10 mouse cellular contexts compared by ENCODE assay signal in genomic region chr2:164417198-164417597, GRCm38 (mm10). TPM values are rescaled to one million over a fixed set of nuclear protein-coding genes. Genes with fewer than 3 reads are reported as not detected.
A peak's percentile ranks its signal among the peaks of the same experiment; 100 is the strongest.
DNase-seq lines count a peak whose midpoint lies in the region; ATAC-seq and TF ChIP-seq lines count a peak whose summit lies in the region.
"Had no signal": no experiment of that assay in that cellular context is flagged by ENCODE, and none has a peak within 500 bp of the region (broad histone marks: within the 10 kb centered on the region; RNA-seq: fewer than 3 reads in every experiment).

No protein-coding gene starts in this region.

- 3% methylated on average over 2 of the region's 2 CpGs for WGBS in intestine, postnatal 0 days
- 0% methylated on average over 2 of the region's 2 CpGs for WGBS in intestine, embryonic 16.5 days

- no peaks in the 10 kb centered on the region for H3K9me3 ChIP-seq in intestine, postnatal 0 days (ENCODE audit: control insufficient read depth)
- H3K9me3 ChIP-seq in intestine, embryonic 16.5 days (ENCODE audit: control insufficient read depth, low read length) = no peaks in the 10 kb centered on the region
- no peaks in the 10 kb centered on the region for H3K9me3 ChIP-seq in E14TG2a.4 (ENCODE audit: low read length)
- H3K9me3 ChIP-seq: megakaryocyte, embryonic 14.5 days had no signal

- peak; percentile 64 for DNase-seq in 416B (ENCODE audit: low read depth)
- DNase-seq in forelimb bud, embryonic 11.5 days (ENCODE audit: low read depth, low spot score) = peak; percentile 66
- DNase-seq in ovary, postnatal 36 days (ENCODE audit: low spot score) = no peak
- no peak for DNase-seq in right cerebral cortex, postnatal 25 days
- DNase-seq in thymus, postnatal 36 days = no peak
- DNase-seq: kidney, adult 18-20 months had no signal

- no peak for ATAC-seq in intestine, postnatal 0 days
- ATAC-seq in intestine, embryonic 16.5 days = no peak

- H3K27ac ChIP-seq in intestine, postnatal 0 days (ENCODE audit: low read depth, low read length) = no peak overlapping the region
- H3K27ac ChIP-seq in intestine, embryonic 16.5 days (ENCODE audit: low read length) = no peak overlapping the region

- no peaks in the 10 kb centered on the region for H3K36me3 ChIP-seq in intestine, postnatal 0 days (ENCODE audit: control insufficient read depth, insufficient read depth)
- H3K36me3 ChIP-seq in intestine, embryonic 16.5 days (ENCODE audit: control insufficient read depth, insufficient read depth, low read length) = no peaks in the 10 kb centered on the region
- H3K36me3 ChIP-seq in E14TG2a.4 (ENCODE audit: insufficient read depth, low read length) = no peaks in the 10 kb centered on the region

- H3K4me3 ChIP-seq in intestine, postnatal 0 days (ENCODE audit: low read depth, low read length) = no peak overlapping the region
- no peak overlapping the region for H3K4me3 ChIP-seq in intestine, embryonic 16.5 days (ENCODE audit: low read length)
- no peak overlapping the region for H3K4me3 ChIP-seq in E14TG2a.4 (replicated peaks; ENCODE audit: low read length)
- H3K4me3 ChIP-seq: megakaryocyte, embryonic 14.5 days had no signal

- H3K4me2 ChIP-seq in intestine, postnatal 0 days (replicated peaks; ENCODE audit: low read depth) = no peak overlapping the region
- no peak overlapping the region for H3K4me2 ChIP-seq in intestine, embryonic 16.5 days (ENCODE audit: low read depth, low read length)

- no peaks in the 10 kb centered on the region for H3K27me3 ChIP-seq in intestine, postnatal 0 days (replicated peaks; ENCODE audit: control insufficient read depth, insufficient read depth, low read length)
- H3K27me3 ChIP-seq in intestine, embryonic 16.5 days (replicated peaks; ENCODE audit: control insufficient read depth, insufficient read depth, low read length) = no peaks in the 10 kb centered on the region
- peaks cover 26% of the 10 kb centered on the region for H3K27me3 ChIP-seq in E14TG2a.4 (ENCODE audit: insufficient read depth, low read length)

- TF ChIP-seq CTCF in intestine, postnatal 0 days (IDR thresholded peaks at IDR 0.05; ENCODE audit: low read depth) = peak; percentile 81
- peak; percentile 51 for TF ChIP-seq CTCF in E14TG2a.4 (conservative IDR thresholded peaks at IDR 0.05; ENCODE audit: low read length)

- H3K4me1 ChIP-seq in intestine, postnatal 0 days (replicated peaks; ENCODE audit: control insufficient read depth, insufficient read depth, low read length) = no peaks in the 10 kb centered on the region
- H3K4me1 ChIP-seq in intestine, embryonic 16.5 days (ENCODE audit: control insufficient read depth, insufficient read depth, low read length) = peaks cover 4% of the 10 kb centered on the region
- peaks cover 38% of the 10 kb centered on the region for H3K4me1 ChIP-seq in E14TG2a.4 (replicated peaks; ENCODE audit: low read depth, low read length)

- no peak overlapping the region for H3K9ac ChIP-seq in intestine, postnatal 0 days (ENCODE audit: low read depth, low read length)
- H3K9ac ChIP-seq in intestine, embryonic 16.5 days (ENCODE audit: low read depth, low read length) = no peak overlapping the region

RNA-seq across cellular contexts. Expression of gene Matn4, which starts 12.2 kb away (rescaled TPM):
- polyA plus RNA-seq in intestine, postnatal 0 days (2015; fragmentation: Nextera tagmentation; extraction: Ambion mirVana) = 1.9 and 2.4 TPM in 2 replicates
- 8.3 and 9.0 TPM in 2 replicates for polyA plus RNA-seq in intestine, embryonic 16.5 days (2015; fragmentation: Nextera tagmentation; extraction: Ambion mirVana)

RNA-seq across cellular contexts. Expression of gene Rbpjl, which starts 14.3 kb away (rescaled TPM):
- 0.12 and 0.16 TPM in 2 replicates for polyA plus RNA-seq in intestine, postnatal 0 days (2015; fragmentation: Nextera tagmentation; extraction: Ambion mirVana)
- 25.1 and 25.4 TPM in 2 replicates for polyA plus RNA-seq in intestine, embryonic 16.5 days (2015; fragmentation: Nextera tagmentation; extraction: Ambion mirVana)

RNA-seq across cellular contexts. Expression of gene Sdc4, which starts 26.5 kb away (rescaled TPM):
- polyA plus RNA-seq in intestine, postnatal 0 days (2015; fragmentation: Nextera tagmentation; extraction: Ambion mirVana) = 92.0 and 103 TPM in 2 replicates
- 130 and 138 TPM in 2 replicates for polyA plus RNA-seq in intestine, embryonic 16.5 days (2015; fragmentation: Nextera tagmentation; extraction: Ambion mirVana)

RNA-seq across cellular contexts. Expression of gene Slpi, which starts 28.3 kb away (rescaled TPM):
- polyA plus RNA-seq in intestine, postnatal 0 days (2015; fragmentation: Nextera tagmentation; extraction: Ambion mirVana) = 82.5 and 95.0 TPM in 2 replicates
- 2.3 and 2.7 TPM in 2 replicates for polyA plus RNA-seq in intestine, embryonic 16.5 days (2015; fragmentation: Nextera tagmentation; extraction: Ambion mirVana)

RNA-seq across cellular contexts. Expression of gene Sys1, which starts 39.6 kb away (rescaled TPM):
- polyA plus RNA-seq in intestine, postnatal 0 days (2015; fragmentation: Nextera tagmentation; extraction: Ambion mirVana) = 58.7 and 62.3 TPM in 2 replicates
- 54.0 and 56.4 TPM in 2 replicates for polyA plus RNA-seq in intestine, embryonic 16.5 days (2015; fragmentation: Nextera tagmentation; extraction: Ambion mirVana)

Comparison
In these comparisons a context has a peak if more than half of its experiments do, and no peak if none do; other contexts are left out.
1. RNA of gene Rbpjl, which starts 14.3 kb away (polyA plus RNA-seq): 25.1 to 25.4 TPM in intestine, embryonic 16.5 days; 0.12 to 0.16 TPM in intestine, postnatal 0 days; every median in the first group is over 10 times any median in the second.
2. DNase-seq: peak in 416B (single experiment) and forelimb bud, embryonic 11.5 days (single experiment); none in ovary, postnatal 36 days (single experiment), right cerebral cortex, postnatal 25 days (single experiment) and thymus, postnatal 36 days (0 of 2).